ENCODE assay signal across 7 mouse cellular contexts in the genomic region with DNA sequence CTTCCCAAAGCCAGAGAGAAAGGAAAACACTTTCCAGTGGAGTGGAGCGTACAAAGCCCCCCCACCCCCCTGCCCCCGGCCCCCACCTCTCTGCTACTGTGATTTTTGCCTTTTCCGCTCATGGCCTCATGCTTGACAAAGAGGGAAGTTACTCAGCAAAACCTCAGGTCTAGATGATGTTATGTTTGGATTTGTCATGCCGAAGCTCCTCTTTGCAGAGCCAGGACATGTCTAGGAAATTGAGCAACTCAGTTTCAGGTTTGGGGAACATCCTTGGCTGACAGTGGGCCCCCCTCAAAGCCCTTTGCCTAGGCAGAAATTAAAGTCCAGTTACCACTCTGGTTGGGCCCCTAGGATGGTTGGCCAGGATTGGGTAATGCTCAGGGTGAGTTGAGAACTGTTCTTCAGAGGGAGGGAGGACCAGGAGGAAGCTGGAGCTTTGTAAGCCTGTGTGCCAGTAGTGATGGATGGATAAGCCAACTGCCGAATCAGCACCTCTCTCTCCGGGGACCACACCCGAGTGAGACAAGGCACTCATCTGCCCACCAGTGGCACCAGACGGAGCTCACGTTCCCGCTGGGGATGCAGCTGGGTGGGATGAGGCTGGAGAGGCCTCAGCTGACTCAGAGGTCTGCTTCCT. TPM values are rescaled to one million over a fixed set of nuclear protein-coding genes. Genes with fewer than 3 reads are reported as not detected.
DNase-seq lines count a peak whose midpoint lies in the region; ATAC-seq and TF ChIP-seq lines count a peak whose summit lies in the region.

No protein-coding gene starts in this region.

- TF ChIP-seq CTCF in thymus, adult 2 months (IDR thresholded peaks at IDR 0.05; ENCODE audit: borderline replicate concordance, control insufficient read depth, extremely low read depth, insufficient read depth, low read length, poor library complexity) = no peak

- no peak overlapping the region for H3K4me2 ChIP-seq in midbrain, embryonic 14.5 days (ENCODE audit: low read length)
- H3K4me2 ChIP-seq in midbrain, embryonic 13.5 days (replicated peaks) = no peak overlapping the region
- 0 out of 2 replicates have a peak overlapping the region, but pooled peaks have one; percentile 10 for H3K4me2 ChIP-seq in liver, embryonic 15.5 days
- peak overlapping the region; percentile 23; the same call in 1 of the 2 replicates for H3K4me2 ChIP-seq in stomach, embryonic 15.5 days

- no peaks in the 10 kb centered on the region for H3K9me3 ChIP-seq in midbrain, embryonic 14.5 days (ENCODE audit: control insufficient read depth, low read length)
- H3K9me3 ChIP-seq in midbrain, embryonic 13.5 days = no peaks in the 10 kb centered on the region
- no peaks in the 10 kb centered on the region for H3K9me3 ChIP-seq in heart, embryonic 10.5 days
- no peaks in the 10 kb centered on the region for H3K9me3 ChIP-seq in liver, embryonic 15.5 days (replicated peaks)
- no peaks in the 10 kb centered on the region for H3K9me3 ChIP-seq in stomach, embryonic 15.5 days

- H3K27ac ChIP-seq in midbrain, embryonic 14.5 days (replicated peaks; ENCODE audit: low read depth, low read length) = no peak overlapping the region
- no peak overlapping the region for H3K27ac ChIP-seq in midbrain, embryonic 13.5 days
- H3K27ac ChIP-seq in heart, embryonic 10.5 days = peak overlapping the region; percentile 77; the same call in 1 of the 2 replicates
- peak overlapping the region; percentile 39 for H3K27ac ChIP-seq in liver, embryonic 15.5 days (replicated peaks)
- no peak overlapping the region for H3K27ac ChIP-seq in stomach, embryonic 15.5 days
- no peak overlapping the region for H3K27ac ChIP-seq in thymus, adult 2 months (ENCODE audit: control insufficient read depth, insufficient read depth, low read length)

- WGBS in midbrain, embryonic 14.5 days = 73% methylated on average over 10 of the region's 10 CpGs
- WGBS in midbrain, embryonic 13.5 days = 73% methylated on average over 10 of the region's 10 CpGs
- WGBS in heart, embryonic 10.5 days = 53% methylated on average over 10 of the region's 10 CpGs
- 17% methylated on average over 10 of the region's 10 CpGs for WGBS in liver, embryonic 15.5 days (ENCODE audit: insufficient replicate concordance)
- WGBS in stomach, embryonic 15.5 days = 34% methylated on average over 10 of the region's 10 CpGs
- WGBS in thymus, adult 2 months = 11% methylated on average over 10 of the region's 10 CpGs

- TF ChIP-seq POLR2A in thymus, adult 2 months (IDR thresholded peaks at IDR 0.05; ENCODE audit: control insufficient read depth, extremely low read depth, insufficient read depth, low read length, poor library complexity) = no peak

- ATAC-seq in midbrain, embryonic 14.5 days (ENCODE audit: low FRiP score, low TSS enrichment) = no peak
- ATAC-seq in midbrain, embryonic 13.5 days = no peak
- ATAC-seq in liver, embryonic 15.5 days (ENCODE audit: insufficient read depth) = peak; percentile 26; the same call in 1 of the 2 replicates
- ATAC-seq in stomach, embryonic 15.5 days (ENCODE audit: insufficient read depth, low FRiP score, low read depth) = no peak

- H3K27me3 ChIP-seq in midbrain, embryonic 14.5 days (ENCODE audit: control insufficient read depth, insufficient read depth, low read length) = no peaks in the 10 kb centered on the region
- no peaks in the 10 kb centered on the region for H3K27me3 ChIP-seq in midbrain, embryonic 13.5 days
- no peaks in the 10 kb centered on the region for H3K27me3 ChIP-seq in heart, embryonic 10.5 days (ENCODE audit: insufficient read depth, poor library complexity, severe bottlenecking)
- H3K27me3 ChIP-seq in liver, embryonic 15.5 days = peaks cover 27% of the 10 kb centered on the region
- no peaks in the 10 kb centered on the region for H3K27me3 ChIP-seq in stomach, embryonic 15.5 days (replicated peaks)
- H3K27me3 ChIP-seq in thymus, adult 2 months (ENCODE audit: control insufficient read depth, insufficient read depth, low read length) = no peaks in the 10 kb centered on the region

- H3K4me1 ChIP-seq in midbrain, embryonic 14.5 days (ENCODE audit: control insufficient read depth, insufficient read depth, low read length) = no peaks in the 10 kb centered on the region
- peaks cover 11% of the 10 kb centered on the region; the same call in 1 of the 2 replicates for H3K4me1 ChIP-seq in midbrain, embryonic 13.5 days (replicated peaks)
- peaks cover 58% of the 10 kb centered on the region for H3K4me1 ChIP-seq in heart, embryonic 10.5 days
- H3K4me1 ChIP-seq in liver, embryonic 15.5 days (replicated peaks) = peaks cover 56% of the 10 kb centered on the region
- H3K4me1 ChIP-seq in stomach, embryonic 15.5 days = peaks cover 11% of the 10 kb centered on the region; the same call in 1 of the 2 replicates
- H3K4me1 ChIP-seq in thymus, adult 2 months (replicated peaks; ENCODE audit: control insufficient read depth, insufficient read depth, low read length) = no peaks in the 10 kb centered on the region

- intact Hi-C loops in gastrocnemius, postnatal 14 days (cut with DNase I; ENCODE audit: low total_unique reads) = no loop called here

- no peak overlapping the region for H3K4me3 ChIP-seq in midbrain, embryonic 14.5 days (replicated peaks; ENCODE audit: low read depth, low read length)
- H3K4me3 ChIP-seq in midbrain, embryonic 13.5 days (replicated peaks) = no peak overlapping the region
- H3K4me3 ChIP-seq in heart, embryonic 10.5 days = peak overlapping the region; percentile 47
- no peak overlapping the region for H3K4me3 ChIP-seq in liver, embryonic 15.5 days (replicated peaks)
- H3K4me3 ChIP-seq in stomach, embryonic 15.5 days (replicated peaks) = 0 out of 2 replicates have a peak overlapping the region, but pooled peaks have one; percentile 2
- H3K4me3 ChIP-seq in thymus, adult 2 months (ENCODE audit: control insufficient read depth, insufficient read depth, low read length) = no peak overlapping the region

- no peak for DNase-seq in midbrain, embryonic 14.5 days
- DNase-seq in heart, embryonic 10.5 days (ENCODE audit: low spot score) = no peak
- no peak for DNase-seq in gastrocnemius, postnatal 14 days
- no peak for DNase-seq in thymus, adult 2 months

- H3K36me3 ChIP-seq in midbrain, embryonic 14.5 days (ENCODE audit: control insufficient read depth, insufficient read depth, low read length) = peaks cover 13% of the 10 kb centered on the region
- H3K36me3 ChIP-seq in midbrain, embryonic 13.5 days = peaks cover 18% of the 10 kb centered on the region
- peaks cover 32% of the 10 kb centered on the region for H3K36me3 ChIP-seq in heart, embryonic 10.5 days
- H3K36me3 ChIP-seq in liver, embryonic 15.5 days (replicated peaks) = peaks cover 12% of the 10 kb centered on the region
- H3K36me3 ChIP-seq in stomach, embryonic 15.5 days = peaks cover 12% of the 10 kb centered on the region
- peaks cover 4% of the 10 kb centered on the region; the same call in 1 of the 2 replicates for H3K36me3 ChIP-seq in thymus, adult 2 months (ENCODE audit: control insufficient read depth, insufficient read depth, low read length)

- H3K9ac ChIP-seq in midbrain, embryonic 14.5 days (replicated peaks; ENCODE audit: low read length) = 0 out of 2 replicates have a peak overlapping the region, but pooled peaks have one; percentile 7
- H3K9ac ChIP-seq in midbrain, embryonic 13.5 days (replicated peaks) = no peak overlapping the region
- no peak overlapping the region for H3K9ac ChIP-seq in liver, embryonic 15.5 days
- no peak overlapping the region for H3K9ac ChIP-seq in stomach, embryonic 15.5 days

RNA-seq across cellular contexts. Expression of a gene that starts 2.3 kb away (rescaled TPM):
- polyA plus RNA-seq in midbrain, embryonic 14.5 days (2014; fragmentation: Nextera tagmentation; extraction: Ambion mirVana) = 6.6 and 26.6 TPM in 2 replicates
- 19.8 and 23.2 TPM in 2 replicates for polyA plus RNA-seq in midbrain, embryonic 13.5 days (2015; fragmentation: Nextera tagmentation; extraction: Ambion mirVana)
- 28.9 and 30.2 TPM in 2 replicates for polyA plus RNA-seq in heart, embryonic 10.5 days (2016; fragmentation: Nextera tagmentation; extraction: Ambion mirVana)
- 22.0 and 27.4 TPM in 2 replicates for polyA plus RNA-seq in liver, embryonic 15.5 days (2015; fragmentation: Nextera tagmentation; extraction: Ambion mirVana)
- polyA plus RNA-seq in stomach, embryonic 15.5 days (2015; fragmentation: Nextera tagmentation; extraction: Ambion mirVana) = 35.0 and 38.5 TPM in 2 replicates
- total RNA-seq in gastrocnemius, postnatal 14 days (2021) = 10 to 100 TPM; 29.8 to 40.4 TPM
- 17.2 and 26.7 TPM in 2 replicates for polyA plus RNA-seq in thymus, adult 2 months (2012; rRNA removed)

RNA-seq across cellular contexts. Expression of a gene that starts 35.3 kb away (rescaled TPM):
- 234 and 284 TPM in 2 replicates for polyA plus RNA-seq in midbrain, embryonic 14.5 days (2014; fragmentation: Nextera tagmentation; extraction: Ambion mirVana)
- polyA plus RNA-seq in midbrain, embryonic 13.5 days (2015; fragmentation: Nextera tagmentation; extraction: Ambion mirVana) = 280 and 317 TPM in 2 replicates
- 422 and 507 TPM in 2 replicates for polyA plus RNA-seq in heart, embryonic 10.5 days (2016; fragmentation: Nextera tagmentation; extraction: Ambion mirVana)
- 167 and 213 TPM in 2 replicates for polyA plus RNA-seq in liver, embryonic 15.5 days (2015; fragmentation: Nextera tagmentation; extraction: Ambion mirVana)
- polyA plus RNA-seq in stomach, embryonic 15.5 days (2015; fragmentation: Nextera tagmentation; extraction: Ambion mirVana) = 367 and 372 TPM in 2 replicates
- 1 to 10 TPM; 6.8 to 8.1 TPM for total RNA-seq in gastrocnemius, postnatal 14 days (2021)
- polyA plus RNA-seq in thymus, adult 2 months (2012; rRNA removed) = 220 and 273 TPM in 2 replicates

RNA-seq across cellular contexts. Expression of a gene that starts 37.4 kb away (rescaled TPM):
- 64.8 and 77.7 TPM in 2 replicates for polyA plus RNA-seq in midbrain, embryonic 14.5 days (2014; fragmentation: Nextera tagmentation; extraction: Ambion mirVana)
- 75.8 and 78.8 TPM in 2 replicates for polyA plus RNA-seq in midbrain, embryonic 13.5 days (2015; fragmentation: Nextera tagmentation; extraction: Ambion mirVana)
- 66.2 and 73.3 TPM in 2 replicates for polyA plus RNA-seq in heart, embryonic 10.5 days (2016; fragmentation: Nextera tagmentation; extraction: Ambion mirVana)
- polyA plus RNA-seq in liver, embryonic 15.5 days (2015; fragmentation: Nextera tagmentation; extraction: Ambion mirVana) = 49.9 and 60.7 TPM in 2 replicates
- 70.9 and 77.2 TPM in 2 replicates for polyA plus RNA-seq in stomach, embryonic 15.5 days (2015; fragmentation: Nextera tagmentation; extraction: Ambion mirVana)
- 10 to 100 TPM; 32.2 to 43.1 TPM for total RNA-seq in gastrocnemius, postnatal 14 days (2021)
- 77.4 and 91.1 TPM in 2 replicates for polyA plus RNA-seq in thymus, adult 2 months (2012; rRNA removed)

RNA-seq across cellular contexts. Expression of a gene that starts 42.0 kb away (rescaled TPM):
- polyA plus RNA-seq in midbrain, embryonic 14.5 days (2014; fragmentation: Nextera tagmentation; extraction: Ambion mirVana) = 2.1 and 2.6 TPM in 2 replicates
- 1.1 and 1.9 TPM in 2 replicates for polyA plus RNA-seq in midbrain, embryonic 13.5 days (2015; fragmentation: Nextera tagmentation; extraction: Ambion mirVana)
- polyA plus RNA-seq in heart, embryonic 10.5 days (2016; fragmentation: Nextera tagmentation; extraction: Ambion mirVana) = 1,899 and 2,942 TPM in 2 replicates
- 66.4 and 66.7 TPM in 2 replicates for polyA plus RNA-seq in liver, embryonic 15.5 days (2015; fragmentation: Nextera tagmentation; extraction: Ambion mirVana)
- polyA plus RNA-seq in stomach, embryonic 15.5 days (2015; fragmentation: Nextera tagmentation; extraction: Ambion mirVana) = 7.1 and 9.8 TPM in 2 replicates
- total RNA-seq in gastrocnemius, postnatal 14 days (2021) = 100 to 1,000 TPM; 273 to 573 TPM
- polyA plus RNA-seq in thymus, adult 2 months (2012; rRNA removed) = 4.2 and 103 TPM in 2 replicates

RNA-seq across cellular contexts. Expression of a gene that starts 50.6 kb away (rescaled TPM):
- 280 and 343 TPM in 2 replicates for polyA plus RNA-seq in midbrain, embryonic 14.5 days (2014; fragmentation: Nextera tagmentation; extraction: Ambion mirVana)
- 354 and 385 TPM in 2 replicates for polyA plus RNA-seq in midbrain, embryonic 13.5 days (2015; fragmentation: Nextera tagmentation; extraction: Ambion mirVana)
- polyA plus RNA-seq in heart, embryonic 10.5 days (2016; fragmentation: Nextera tagmentation; extraction: Ambion mirVana) = 457 and 500 TPM in 2 replicates
- polyA plus RNA-seq in liver, embryonic 15.5 days (2015; fragmentation: Nextera tagmentation; extraction: Ambion mirVana) = 92.3 and 115 TPM in 2 replicates
- 319 and 363 TPM in 2 replicates for polyA plus RNA-seq in stomach, embryonic 15.5 days (2015; fragmentation: Nextera tagmentation; extraction: Ambion mirVana)
- total RNA-seq in gastrocnemius, postnatal 14 days (2021) = 100 to 1,000 TPM in 1 of 2 experiments, 10 to 100 TPM in 1; 93.2 to 102 TPM
- polyA plus RNA-seq in thymus, adult 2 months (2012; rRNA removed) = 569 and 585 TPM in 2 replicates

Comparison
In these comparisons a context has a peak if more than half of its experiments do, and no peak if none do; other contexts are left out.
1. H3K27ac ChIP-seq: peak in heart, embryonic 10.5 days (single experiment) and liver, embryonic 15.5 days (single experiment); none in midbrain, embryonic 14.5 days (single experiment), midbrain, embryonic 13.5 days (single experiment), stomach, embryonic 15.5 days (single experiment) and thymus, adult 2 months (single experiment).
2. H3K4me2 ChIP-seq: peak in liver, embryonic 15.5 days (single experiment) and stomach, embryonic 15.5 days (single experiment); none in midbrain, embryonic 14.5 days (single experiment) and midbrain, embryonic 13.5 days (single experiment).
3. H3K4me3 ChIP-seq: peak in heart, embryonic 10.5 days (single experiment) and stomach, embryonic 15.5 days (single experiment); none in midbrain, embryonic 14.5 days (single experiment), midbrain, embryonic 13.5 days (single experiment), liver, embryonic 15.5 days (single experiment) and thymus, adult 2 months (single experiment).